Mouse (Mus musculus) lung, postnatal 10 days (tissue): ENCODE results near the gene Skap1.
A peak's percentile ranks its signal among the peaks of the same experiment; 100 is the strongest.
"Not testable (repeated sequence)": the region's sequence is repeated elsewhere in the genome, so short reads cannot be mapped to it uniquely, and the experiment has no call there.

Experiments
- DNase-seq: peaks from one replicate; pipeline ENCODE4 v3.0.0; 2021

Skap1 gene

GRCm38 (mm10) chr11:96703813-96704212, 239.4 kb downstream of the Skap1 start:
- DNase-seq: no peak

GRCm38 (mm10) chr11:96711268-96711667, 246.9 kb downstream of the Skap1 start:
- DNase-seq: no peak

GRCm38 (mm10) chr11:96711670-96712069, 247.3 kb downstream of the Skap1 start:
- DNase-seq: no peak

GRCm38 (mm10) chr11:96713210-96714005, 249.0 kb downstream of the Skap1 start:
- DNase-seq: peak; percentile 6

- no peak for DNase-seq
Observed at GRCm38 (mm10) chr11:96714011-96714410, 249.6 kb downstream of the Skap1 start.

GRCm38 (mm10) chr11:96715168-96715567, 250.8 kb downstream of the Skap1 start:
- DNase-seq: not testable (repeated sequence)

- DNase-seq: no peak
Observed at GRCm38 (mm10) chr11:96718609-96719008, 254.2 kb downstream of the Skap1 start.

GRCm38 (mm10) chr11:96725833-96726232, 261.4 kb downstream of the Skap1 start:
- no peak for DNase-seq

GRCm38 (mm10) chr11:96728577-96728976, 264.2 kb downstream of the Skap1 start:
- DNase-seq: no peak

- DNase-seq: no peak
Observed at GRCm38 (mm10) chr11:96729462-96729861, 265.1 kb downstream of the Skap1 start.

GRCm38 (mm10) chr11:96730327-96730726, 265.9 kb downstream of the Skap1 start:
- DNase-seq: no peak

- no peak for DNase-seq
Observed at GRCm38 (mm10) chr11:96732657-96733056, 268.3 kb downstream of the Skap1 start.

GRCm38 (mm10) chr11:96735908-96736307, 271.5 kb downstream of the Skap1 start:
- peak; percentile 75 for DNase-seq

GRCm38 (mm10) chr11:96736361-96736760, 272.0 kb downstream of the Skap1 start:
- DNase-seq: peak; percentile 38

- DNase-seq: no peak
Observed at GRCm38 (mm10) chr11:96737673-96738471, 273.5 kb downstream of the Skap1 start.

- no peak for DNase-seq
Observed at GRCm38 (mm10) chr11:96740796-96741195, 276.4 kb downstream of the Skap1 start.

- DNase-seq: no peak
Observed at GRCm38 (mm10) chr11:96741995-96742394, 277.6 kb downstream of the Skap1 start.

- no peak for DNase-seq
Observed at GRCm38 (mm10) chr11:96743000-96743399, 278.6 kb downstream of the Skap1 start.

GRCm38 (mm10) chr11:96743891-96744290, 279.5 kb downstream of the Skap1 start:
- no peak for DNase-seq

GRCm38 (mm10) chr11:96746648-96747047, 282.3 kb downstream of the Skap1 start:
- DNase-seq: no peak

GRCm38 (mm10) chr11:96747555-96747954, 283.2 kb downstream of the Skap1 start:
- no peak for DNase-seq

GRCm38 (mm10) chr11:96755298-96755697, 290.9 kb downstream of the Skap1 start:
- DNase-seq: no peak

GRCm38 (mm10) chr11:96757421-96757820, 293.0 kb downstream of the Skap1 start:
- DNase-seq: no peak

- DNase-seq: no peak
Observed at GRCm38 (mm10) chr11:96758402-96758801, 294.0 kb downstream of the Skap1 start.
